Mouse (Mus musculus) heart, adult 9 months (tissue): ENCODE measurements around the gene Itga8.

Experiments used
- DNase-seq, 2 experiments: peaks; one replicate each; pipeline ENCODE4 v3.0.0; 2022; ENCODE audit warnings: low spot score in 2 of 2

Itga8 gene

DNA sequence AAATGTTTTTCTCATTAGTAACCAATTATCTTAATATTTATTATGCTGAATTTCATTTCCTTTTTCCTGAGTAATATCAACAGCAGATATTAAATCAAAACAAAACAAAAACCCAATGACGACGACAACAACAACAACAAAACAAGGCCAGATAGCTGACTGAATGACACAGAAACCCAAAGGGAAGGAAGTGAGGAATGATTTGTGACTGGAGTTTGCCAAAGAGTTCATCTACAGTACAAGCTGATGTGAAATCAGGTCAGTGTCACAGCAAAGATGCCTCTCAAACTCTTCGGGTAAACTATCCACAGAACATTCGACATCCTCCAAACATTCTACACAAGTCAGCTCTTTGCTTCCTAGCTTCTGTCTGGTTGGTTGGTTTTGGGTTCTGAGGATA, 104.0 kb downstream of the Itga8 start:
- no peak for DNase-seq

DNA sequence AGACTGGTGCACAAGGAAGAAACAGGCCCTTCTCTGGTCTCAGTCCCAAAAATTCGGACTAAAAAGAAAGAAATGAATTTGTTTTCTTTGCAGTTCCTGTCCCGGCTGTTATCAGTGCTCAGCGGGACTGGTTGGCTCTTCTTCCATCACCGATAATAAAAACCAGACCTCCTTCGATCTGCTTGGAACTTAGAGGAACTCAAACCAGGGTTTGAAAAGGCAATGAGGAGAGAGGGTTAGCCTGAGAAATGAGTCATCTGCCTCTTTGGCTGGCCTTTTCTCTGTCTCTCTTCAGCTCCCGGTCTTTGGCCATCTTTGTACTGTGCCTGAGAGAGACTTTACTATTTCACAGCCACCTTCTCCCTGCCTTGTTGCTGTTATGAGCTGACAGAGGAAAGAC, 112.7 kb downstream of the Itga8 start:
- DNase-seq, result peak; percentile 30 to 47

DNA sequence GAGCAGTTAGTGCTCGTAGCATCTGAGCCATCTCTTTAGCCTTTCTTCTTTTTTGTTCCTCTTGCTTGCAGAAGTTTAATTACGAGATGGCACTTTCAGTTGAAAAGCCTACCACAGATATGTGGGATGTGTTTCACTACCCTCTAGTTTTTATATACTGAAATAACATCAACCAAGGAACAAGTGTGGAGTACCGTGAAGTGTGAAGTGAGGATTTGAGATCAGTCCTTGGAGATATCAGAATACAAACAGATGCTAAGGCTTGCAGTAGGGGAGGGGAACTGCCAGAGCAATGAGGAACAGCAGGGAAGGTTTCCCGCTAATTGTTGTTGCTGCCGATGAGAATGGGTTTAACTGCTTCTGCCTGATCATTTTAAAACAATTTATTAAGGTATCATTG, 114.1 kb downstream of the Itga8 start:
- no peak for DNase-seq

DNA sequence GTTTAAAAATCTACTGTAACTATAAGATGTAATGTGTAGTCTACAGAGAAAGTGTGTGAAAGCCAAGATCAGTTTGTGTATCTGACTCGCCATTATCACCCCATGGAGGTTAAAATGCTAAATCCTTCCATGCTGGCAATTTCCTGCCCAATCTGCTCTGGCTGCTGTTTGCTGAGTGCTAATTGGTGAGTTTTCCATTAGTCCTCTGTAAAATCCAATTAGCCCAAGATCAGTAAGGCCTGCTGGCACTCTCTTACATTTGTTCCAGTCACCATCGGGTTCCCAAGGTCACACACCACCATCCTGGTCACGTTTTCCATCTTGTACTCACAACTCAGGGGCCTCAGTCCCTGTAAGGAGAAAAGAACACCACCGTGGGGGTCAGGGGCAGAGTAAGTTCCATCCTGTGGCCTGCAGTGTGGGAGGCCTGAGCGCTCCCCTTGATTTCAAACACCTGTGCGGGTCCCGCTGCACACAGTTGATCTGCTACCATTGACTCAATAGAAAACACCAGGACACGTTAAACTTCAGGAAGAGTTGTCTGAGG, 119.2 kb downstream of the Itga8 start:
- no peak for DNase-seq

DNA sequence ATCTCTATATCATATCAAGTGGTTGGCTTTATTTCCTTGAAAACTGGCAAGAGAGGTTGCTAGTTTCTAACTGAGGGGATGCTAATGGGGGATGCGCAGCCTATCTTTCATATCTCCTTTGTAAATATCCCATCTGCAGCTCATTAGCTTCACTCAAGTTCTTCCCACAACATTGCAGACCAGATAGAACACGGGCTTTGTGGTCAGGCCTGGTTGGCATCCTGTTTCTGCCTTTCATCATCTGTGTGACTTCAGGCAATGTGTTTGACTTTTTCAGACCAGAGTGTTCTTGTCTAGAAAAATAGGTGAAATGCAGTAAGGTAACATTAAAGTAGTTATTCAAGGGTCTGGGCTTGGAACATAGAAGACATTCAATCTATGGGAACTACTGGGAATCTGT, 121.1 kb downstream of the Itga8 start:
- DNase-seq, result no peak

DNA sequence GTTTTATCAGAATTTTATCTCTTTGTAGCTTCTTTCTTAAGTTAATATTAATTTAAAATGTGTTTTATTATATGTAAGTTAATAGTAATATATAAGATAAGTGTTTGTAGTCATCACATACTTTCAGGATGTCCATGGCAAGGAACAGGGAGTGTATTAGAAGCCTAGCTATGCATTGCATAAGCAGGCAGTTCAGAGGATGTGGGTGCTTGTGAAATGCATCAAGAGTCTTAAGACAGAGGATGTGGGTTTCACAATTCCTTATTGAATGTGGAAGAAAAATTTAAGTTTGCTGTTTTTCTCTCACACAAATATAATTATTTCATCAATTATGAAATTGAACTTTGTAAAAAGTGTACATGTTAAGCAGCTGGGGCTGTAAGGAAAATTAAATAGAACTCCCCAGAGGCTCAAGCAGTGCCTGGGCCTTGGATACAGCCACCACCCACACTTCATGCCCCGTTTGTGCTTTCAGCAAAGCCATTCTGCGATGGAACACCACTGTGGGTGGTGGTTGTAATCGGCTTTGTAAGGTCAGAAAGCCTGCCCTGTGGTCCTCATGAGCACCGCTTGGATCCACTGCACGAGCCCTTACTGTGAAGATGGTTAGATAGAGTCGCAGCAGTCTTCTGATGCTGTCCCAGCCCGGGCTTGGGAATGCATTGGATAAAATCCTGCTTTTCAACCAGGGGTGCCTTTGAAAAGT, 126.8 kb downstream of the Itga8 start:
- DNase-seq, result no peak

DNA sequence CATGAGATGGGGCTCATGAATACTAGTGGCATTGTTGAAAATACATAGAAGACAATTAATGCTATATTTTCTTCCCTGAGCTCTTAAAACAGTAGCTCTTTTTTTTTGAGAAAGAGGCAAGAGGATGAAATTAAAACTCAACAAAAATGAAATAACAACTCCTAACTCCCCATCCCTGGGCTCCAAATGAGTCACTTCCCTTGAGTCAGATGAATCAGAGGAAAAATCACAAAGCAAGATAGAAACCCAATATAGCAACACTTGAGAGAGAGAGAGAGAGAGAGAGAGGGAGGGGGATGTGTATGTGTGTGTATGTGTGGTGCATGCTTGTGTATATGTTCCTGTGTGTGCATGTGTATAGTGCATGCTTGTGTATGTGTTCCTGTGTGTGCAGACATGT, 131.5 kb downstream of the Itga8 start:
- DNase-seq, result no peak

- DNase-seq, result no peak
These were observed 141.2 kb downstream of the Itga8 start for GRCm38 (mm10) chr2:12160486-12160885.

- DNase-seq, result no peak
These were observed 144.7 kb downstream of the Itga8 start for GRCm38 (mm10) chr2:12157001-12157400.

DNA sequence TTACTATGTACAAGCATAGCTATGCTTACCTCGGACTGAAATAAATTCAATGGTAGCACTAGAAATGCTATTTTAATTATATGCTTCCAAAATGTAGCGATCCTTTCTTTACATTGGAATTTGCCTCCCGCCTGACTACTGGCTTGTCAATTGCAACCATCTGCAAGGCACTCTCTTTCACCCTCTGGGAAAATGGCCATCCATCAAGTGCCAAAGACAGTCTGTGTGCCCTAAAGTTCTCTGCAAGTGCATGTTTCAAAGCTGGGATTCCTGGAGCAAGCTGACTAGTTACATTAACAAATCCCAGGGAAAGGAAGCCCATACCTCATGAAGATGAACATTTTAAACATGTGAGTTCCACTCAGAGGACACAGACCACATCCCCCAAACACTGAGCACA, 145.3 kb downstream of the Itga8 start:
- DNase-seq, result no peak

- DNase-seq, result peak; percentile 6 to 22
These were observed 147.0 kb downstream of the Itga8 start for GRCm38 (mm10) chr2:12154676-12155075.

DNA sequence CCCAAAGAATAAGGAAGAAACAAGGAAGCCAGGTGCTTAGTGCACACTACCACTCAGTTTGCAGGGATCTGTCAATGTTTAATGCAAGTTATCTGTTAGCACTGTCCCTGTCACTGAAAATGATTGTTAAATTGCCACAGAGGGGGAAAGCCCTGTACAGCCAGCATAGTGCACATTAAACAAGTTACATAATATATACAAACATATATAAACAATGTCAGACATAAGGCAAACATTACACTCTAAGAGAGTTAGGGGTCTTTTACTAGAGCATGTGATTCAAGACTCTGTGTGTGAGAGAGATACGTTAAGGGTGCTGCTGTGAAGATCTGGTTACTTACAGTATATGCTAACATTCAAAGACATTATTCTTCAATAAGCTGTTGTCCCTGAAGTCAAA, 148.2 kb downstream of the Itga8 start:
- DNase-seq, result no peak

DNA sequence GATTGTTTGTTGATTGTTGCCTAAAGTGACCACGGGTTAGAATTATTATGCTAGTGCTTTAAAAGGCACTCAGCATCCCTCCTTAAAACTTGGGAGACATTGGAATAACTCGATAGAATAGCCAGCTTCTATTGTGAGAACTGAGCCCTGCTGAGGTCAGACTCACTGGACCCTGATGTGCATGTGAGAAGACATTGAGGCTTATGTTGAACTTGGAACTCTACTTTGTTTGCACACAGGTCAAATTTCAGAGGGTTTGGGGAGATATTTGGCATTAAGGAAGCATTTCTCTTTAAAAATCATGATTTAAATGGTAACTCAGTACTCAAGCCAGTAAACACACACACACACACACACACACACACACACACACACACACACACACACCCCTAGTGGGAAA, 153.8 kb downstream of the Itga8 start:
- DNase-seq, result no peak

- DNase-seq, result no peak
These were observed 155.1 kb downstream of the Itga8 start for GRCm38 (mm10) chr2:12146612-12147011.

DNA sequence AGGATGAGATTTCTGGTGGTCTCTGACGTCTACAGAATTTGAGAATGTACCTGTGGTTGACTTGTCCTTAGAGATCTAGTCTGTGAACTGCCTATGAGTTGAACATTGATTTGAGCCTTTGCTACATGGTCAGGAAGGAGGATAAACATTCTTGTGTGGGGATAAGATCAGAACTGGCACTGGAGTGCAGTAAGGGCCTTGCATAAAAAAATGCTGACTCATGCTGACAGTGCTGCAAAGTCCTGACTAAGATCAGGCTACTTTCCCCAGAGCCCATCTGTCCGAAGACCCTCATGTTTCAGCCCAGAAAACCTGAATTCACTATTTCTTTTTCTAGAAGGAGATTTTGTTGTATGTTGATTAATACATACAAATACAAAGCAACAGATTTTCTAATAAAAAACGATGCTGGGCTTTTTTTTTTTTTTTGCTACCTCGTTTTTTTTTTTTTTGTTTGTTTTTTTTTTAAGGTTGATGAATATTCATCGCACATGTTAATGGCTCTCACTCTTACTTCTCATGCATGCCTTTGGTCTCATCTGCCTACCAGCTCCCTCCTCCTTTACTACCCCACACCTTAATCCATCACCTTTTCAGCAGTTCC, 162.9 kb downstream of the Itga8 start:
- DNase-seq, result no peak

DNA sequence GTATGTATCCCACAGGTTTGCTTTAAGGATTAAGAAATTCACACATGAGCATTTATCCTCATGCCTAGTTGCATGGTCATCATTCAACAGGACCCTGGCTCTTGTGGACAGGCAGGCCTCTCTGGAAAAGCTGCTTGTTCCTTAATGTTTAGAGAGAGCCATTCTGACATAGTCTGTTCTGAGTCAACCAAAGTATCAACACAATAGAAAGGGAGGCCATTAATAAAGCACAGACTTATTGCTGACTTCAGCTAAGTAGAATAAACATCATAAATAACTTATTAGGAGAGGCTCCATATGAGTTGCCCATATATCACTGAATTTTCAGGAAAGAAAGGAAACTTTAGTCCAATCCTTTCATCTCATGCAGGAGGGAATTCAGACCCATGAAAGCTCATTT, 175.1 kb downstream of the Itga8 start:
- DNase-seq, result no peak

DNA sequence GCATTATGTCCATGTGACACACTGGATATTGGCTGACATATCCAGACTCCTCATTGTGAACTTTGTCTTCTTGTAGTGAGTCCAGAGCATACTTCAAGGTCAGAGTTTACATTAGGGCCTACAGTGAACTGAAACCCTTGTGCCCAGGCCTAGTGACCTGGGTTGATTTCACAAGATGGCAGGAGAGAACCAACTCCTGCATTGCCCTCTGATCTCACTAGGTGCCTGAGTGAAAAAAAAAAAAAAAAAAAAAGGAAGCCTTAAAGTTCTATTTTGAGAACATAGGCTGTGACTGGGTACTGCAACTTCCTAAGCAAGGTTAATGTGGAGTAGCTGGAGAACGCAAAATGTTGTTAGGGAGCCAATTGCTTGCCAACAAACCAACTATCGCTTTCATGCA, 186.2 kb downstream of the Itga8 start:
- DNase-seq, result no peak

- DNase-seq, result no peak
These were observed 192.4 kb downstream of the Itga8 start for GRCm38 (mm10) chr2:12109306-12109705.

GRCm38 (mm10) chr2:12108306-12108705, 193.4 kb downstream of the Itga8 start:
- DNase-seq, result no peak

DNA sequence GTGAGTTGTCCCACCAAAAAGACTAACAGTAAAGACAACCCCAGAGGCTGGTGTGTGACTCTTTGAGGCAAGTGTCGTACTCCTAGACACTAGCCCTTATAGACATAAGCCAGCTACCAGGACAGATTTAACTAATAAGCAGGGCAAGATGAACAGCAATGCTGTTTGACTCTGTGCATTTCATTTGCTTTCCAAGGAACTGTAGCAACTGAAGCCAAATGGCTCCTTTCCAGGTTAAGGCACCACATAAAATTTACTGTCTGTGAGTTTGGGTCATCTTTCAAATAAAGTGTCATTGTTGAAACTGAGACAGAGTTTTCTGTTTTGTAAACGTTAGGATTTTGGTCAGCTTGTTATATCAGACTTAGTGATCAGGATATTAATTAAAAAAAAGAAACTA, 194.5 kb downstream of the Itga8 start:
- DNase-seq, result no peak

GRCm38 (mm10) chr2:12103183-12103582, 198.5 kb downstream of the Itga8 start:
- DNase-seq, result no peak

DNA sequence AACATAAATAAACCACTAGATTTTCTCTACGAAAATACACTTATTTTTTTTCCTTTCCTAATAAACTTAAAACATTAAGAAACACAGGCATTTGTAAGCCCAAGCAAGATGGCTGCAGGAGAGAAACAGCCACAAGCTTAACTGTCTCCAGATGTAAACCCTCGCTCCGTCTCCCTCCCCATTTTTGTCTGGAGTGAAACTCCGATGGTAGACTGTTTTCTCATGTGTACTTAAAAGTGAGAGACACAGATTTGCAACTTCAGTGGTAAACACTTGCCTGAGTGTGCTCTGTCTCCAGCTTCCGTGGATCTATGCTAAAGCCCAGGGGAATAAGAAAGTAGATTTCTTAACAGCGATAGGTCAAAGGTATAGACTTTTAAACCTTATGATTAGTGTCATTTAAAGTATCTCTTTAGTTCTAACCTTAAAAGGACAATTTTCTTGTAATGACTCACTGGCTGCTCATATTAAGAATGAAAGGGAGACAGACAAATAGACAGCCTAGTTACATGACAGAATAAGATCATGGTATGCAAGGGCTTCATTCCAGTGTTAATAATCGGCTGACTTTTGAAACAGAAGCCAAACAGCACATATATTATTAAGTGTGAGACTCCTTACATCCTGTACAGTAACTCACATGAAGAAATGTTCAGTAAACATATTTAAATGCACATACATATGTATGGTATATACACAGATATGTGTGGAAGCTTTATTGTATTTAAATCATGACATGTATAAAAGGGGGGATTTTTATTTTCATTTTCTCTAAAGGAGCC, 209.3 kb downstream of the Itga8 start:
- no peak for DNase-seq

GRCm38 (mm10) chr2:12090993-12091392, 210.7 kb downstream of the Itga8 start:
- DNase-seq, result no peak
